Mouse (Mus musculus) heart, adult 11 months (tissue): ENCODE measurements around the gene Pnpla8.

Experiments
- DNase-seq: peaks from one replicate; pipeline ENCODE4 v3.0.0; 2022

Gene Pnpla8

GRCm38 (mm10) chr12:44357460-44357859 lies 136.3 kb downstream of the Pnpla8 start:
- no peak for DNase-seq

DNA sequence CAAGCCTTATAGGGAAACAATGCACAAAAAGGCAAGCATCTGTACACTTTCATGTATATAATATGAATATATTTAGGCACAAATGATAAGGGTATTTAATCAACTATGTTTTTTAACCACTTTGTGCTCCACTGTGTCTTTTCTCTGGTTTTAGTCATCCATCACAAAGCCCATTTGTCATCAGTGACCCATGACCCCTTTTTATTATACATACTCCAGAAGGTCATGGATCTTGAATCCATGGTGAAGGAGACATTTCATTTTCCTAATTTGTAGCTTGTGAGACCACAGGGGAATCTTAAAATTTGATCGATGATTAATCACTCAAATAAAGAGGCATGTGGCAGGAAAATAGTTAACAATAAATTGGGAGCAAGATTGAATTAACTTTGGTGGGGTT lies 136.7 kb downstream of the Pnpla8 start:
- DNase-seq, result no peak

GRCm38 (mm10) chr12:44371076-44371710 lies 150.0 kb downstream of the Pnpla8 start:
- no peak for DNase-seq
